Mouse (Mus musculus): ENCODE measurements around the gene Mcam. TPM values are rescaled to one million over a fixed set of nuclear protein-coding genes. Genes with fewer than 3 reads are reported as not detected.

Gene Mcam
- 0.79 and 1.2 TPM in 2 replicates for polyA plus RNA-seq (2012; ENCODE audit: low replicate concordance)

DNA sequence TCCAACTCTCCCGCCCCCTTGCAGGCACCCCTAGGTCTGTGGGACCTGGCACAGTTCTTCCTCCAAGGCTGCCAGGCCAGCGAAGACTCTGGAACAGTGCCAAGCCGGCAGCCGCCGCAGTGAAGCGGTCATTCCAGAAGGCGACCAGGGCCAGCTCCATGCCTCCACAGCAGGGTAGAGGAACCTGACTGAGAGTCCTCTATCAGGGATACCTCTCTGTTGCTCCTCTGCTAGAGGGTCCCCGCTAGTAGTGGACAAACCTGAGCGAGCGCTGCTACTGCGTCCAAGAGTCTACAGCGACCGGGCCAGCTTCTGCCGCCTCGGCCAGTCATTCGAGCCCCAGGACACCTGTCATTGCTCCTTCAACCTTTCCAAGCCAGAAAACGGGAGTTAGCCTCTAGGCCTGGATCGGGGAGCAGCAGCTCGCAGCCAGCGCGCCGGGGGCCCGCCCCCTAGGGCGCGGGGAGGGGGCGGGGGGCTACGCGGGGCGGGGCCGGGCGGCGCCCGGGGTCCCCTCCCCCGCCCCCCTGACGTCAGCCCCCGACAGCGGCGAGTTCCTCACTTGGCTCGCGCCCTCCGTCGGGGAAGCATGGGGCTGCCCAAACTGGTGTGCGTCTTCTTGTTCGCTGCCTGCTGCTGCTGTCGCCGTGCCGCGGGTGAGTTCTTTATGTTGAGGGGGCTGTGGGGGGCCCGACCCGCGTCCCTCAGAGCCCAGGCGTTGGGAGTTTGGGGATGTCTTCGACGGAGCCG, at the start of gene Mcam:
Mcam (plus strand) TSS at position 369 of the 750 bp plus-strand sequence.

DNA sequence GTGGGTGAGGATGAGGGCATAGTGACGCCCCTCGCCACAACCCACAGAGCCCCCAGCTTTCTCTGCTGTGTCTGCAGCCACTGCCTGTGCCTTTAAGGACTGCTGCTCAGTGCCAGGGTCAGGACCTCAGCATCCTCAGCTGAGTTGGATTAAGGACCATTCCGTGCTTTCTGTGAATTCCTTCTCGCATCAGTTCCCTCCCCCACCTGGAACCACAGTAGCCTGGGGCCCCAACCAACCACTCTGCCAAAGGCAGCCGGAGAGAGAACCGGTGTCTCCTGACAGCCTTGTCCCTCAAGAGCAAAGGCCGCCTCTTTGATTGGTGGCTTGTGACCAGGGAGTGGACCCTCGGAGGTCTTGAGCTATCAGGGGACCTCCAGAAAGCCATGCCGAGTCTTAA, 32.8 kb upstream of the Mcam start, which contains the start of gene Mfrp:
Mfrp (plus strand) TSS at position 240 of the 400 bp plus-strand sequence.

DNA sequence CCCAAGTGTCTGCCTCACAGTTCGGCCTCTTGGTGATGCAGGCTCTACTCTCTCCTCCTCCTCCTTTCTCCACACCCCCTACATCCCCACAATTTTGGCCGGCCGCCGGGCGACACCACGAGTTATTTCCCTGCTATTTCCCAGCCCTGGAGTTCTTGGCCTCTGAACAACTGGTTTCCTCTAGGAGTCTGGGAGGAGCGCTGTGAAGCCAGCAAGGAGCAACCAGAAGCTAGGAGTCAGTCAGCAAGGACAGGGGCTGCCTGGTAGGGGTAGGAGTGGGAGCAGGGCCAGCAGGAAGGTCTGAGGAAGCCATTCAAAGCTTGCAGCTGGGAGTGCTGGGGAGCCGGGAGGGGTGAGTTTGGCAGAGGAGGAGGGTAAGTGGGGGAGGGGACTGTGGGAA, 27.2 kb upstream of the Mcam start, which contains the start of gene C1qtnf5:
C1qtnf5 (plus strand) TSS at position 136 of the 400 bp plus-strand sequence.

DNA sequence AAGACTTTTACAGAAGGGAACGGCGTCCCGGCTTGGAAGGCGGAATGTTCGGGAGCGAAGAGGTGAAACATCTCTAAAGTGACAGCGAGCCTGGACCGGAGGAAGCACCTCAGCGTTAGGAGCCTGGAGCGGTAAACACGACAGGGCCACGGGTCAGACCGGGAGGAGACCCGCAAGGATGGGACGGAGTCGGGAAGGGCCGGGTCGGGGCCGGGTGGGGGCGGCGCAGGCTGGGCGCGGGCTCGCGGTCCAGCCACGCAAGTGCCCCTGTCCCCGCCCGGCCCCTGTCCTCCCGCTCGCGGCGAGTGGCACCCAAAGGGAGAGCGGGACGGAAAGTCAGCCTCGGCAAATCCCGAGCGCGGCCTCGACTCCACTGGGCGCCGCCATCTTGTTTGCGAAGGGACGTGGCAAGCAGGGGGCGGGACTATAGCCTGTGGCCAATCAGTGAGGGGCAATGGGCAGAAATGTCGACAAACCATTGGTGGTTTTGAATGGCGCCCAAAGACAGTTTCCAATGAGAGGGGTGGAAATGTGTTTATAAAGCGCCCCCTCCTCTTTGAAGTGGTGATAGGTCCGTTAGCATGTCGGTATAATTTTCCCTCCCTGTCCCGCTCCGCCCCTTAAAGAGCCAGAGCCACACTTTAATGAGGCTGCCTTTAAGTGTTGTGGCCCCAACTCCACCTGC, 21.0 kb upstream of the Mcam start, which contains the start of the genes Gm49380 and Rnf26:
Gm49380 (minus strand) TSS at position 396 of the 685 bp plus-strand sequence.
Rnf26 (minus strand) TSS at position 413 of the 685 bp plus-strand sequence.

Other genes starting within 250 kb of the Mcam start
- gene Thy1, start 91.1 kb upstream of the Mcam start, polyA plus RNA-seq (2012; ENCODE audit: low replicate concordance), result 6.4 and 39.0 TPM in 2 replicates
- 1.1 and 4.2 TPM in 2 replicates for gene Usp2, start 67.4 kb upstream of the Mcam start, polyA plus RNA-seq (2012; ENCODE audit: low replicate concordance)
- gene Mfrp, start 32.7 kb upstream of the Mcam start, polyA plus RNA-seq (2012; ENCODE audit: low replicate concordance), result not detected in 2 replicates
- gene C1qtnf5, start 27.2 kb upstream of the Mcam start, polyA plus RNA-seq (2012; ENCODE audit: low replicate concordance), result 2.1 and 3.0 TPM in 2 replicates
- gene Gm49380, start 21.0 kb upstream of the Mcam start, polyA plus RNA-seq (2012; ENCODE audit: low replicate concordance), result not detected in 2 replicates
- 33.2 and 75.2 TPM in 2 replicates for gene Rnf26, start 21.0 kb upstream of the Mcam start, polyA plus RNA-seq (2012; ENCODE audit: low replicate concordance)
- 11.0 and 15.0 TPM in 2 replicates for gene Cbl, start 99.6 kb downstream of the Mcam start, polyA plus RNA-seq (2012; ENCODE audit: low replicate concordance)
- gene Ccdc153, start 106.2 kb downstream of the Mcam start, polyA plus RNA-seq (2012; ENCODE audit: low replicate concordance), result not detected in 2 replicates
- gene Pdzd3, start 117.0 kb downstream of the Mcam start, polyA plus RNA-seq (2012; ENCODE audit: low replicate concordance), result 0.33 and 0.35 TPM in 2 replicates
- 3.5 and 3.6 TPM in 2 replicates for gene Nlrx1, start 134.1 kb downstream of the Mcam start, polyA plus RNA-seq (2012; ENCODE audit: low replicate concordance)
- 73.8 and 199 TPM in 2 replicates for gene Abcg4, start 154.1 kb downstream of the Mcam start, polyA plus RNA-seq (2012; ENCODE audit: low replicate concordance)
- 7.4 and 9.9 TPM in 2 replicates for gene Hinfp, start 171.2 kb downstream of the Mcam start, polyA plus RNA-seq (2012; ENCODE audit: low replicate concordance)
- gene C2cd2l, start 185.8 kb downstream of the Mcam start, polyA plus RNA-seq (2012; ENCODE audit: low replicate concordance), result 216 and 324 TPM in 2 replicates
- 8.4 and 13.8 TPM in 2 replicates for gene Dpagt1, start 191.6 kb downstream of the Mcam start, polyA plus RNA-seq (2012; ENCODE audit: low replicate concordance)
- gene H2afx, start 200.2 kb downstream of the Mcam start, polyA plus RNA-seq (2012; ENCODE audit: low replicate concordance), result 825 and 1,471 TPM in 2 replicates
- gene Hmbs, start 209.8 kb downstream of the Mcam start, polyA plus RNA-seq (2012; ENCODE audit: low replicate concordance), result 173 and 677 TPM in 2 replicates
- gene Vps11, start 227.2 kb downstream of the Mcam start, polyA plus RNA-seq (2012; ENCODE audit: low replicate concordance), result 7.8 and 11.3 TPM in 2 replicates
- gene Hyou1, start 245.0 kb downstream of the Mcam start, polyA plus RNA-seq (2012; ENCODE audit: low replicate concordance), result 25.8 and 40.4 TPM in 2 replicates

All from leukemia stem cell, adult 10-12 weeks (primary cell).